Mouse (Mus musculus) heart, adult 8-10 months (tissue): ENCODE results near the gene Rbbp4. TPM values are rescaled to one million over a fixed set of nuclear protein-coding genes. Genes with fewer than 3 reads are reported as not detected.
"Not testable (repeated sequence)": the region's sequence is repeated elsewhere in the genome, so short reads cannot be mapped to it uniquely, and the experiment has no call there.

Experiments
- DNase-seq: peaks from one replicate; pipeline ENCODE4 v3.0.0; 2022; ENCODE audit warnings: low spot score
- total RNA-seq, 4 experiments: library from RNA; stranded (reverse); gene quantifications; 2 replicates each; pipeline ENCODE4 v1.2.4; 2022

The Rbbp4 gene
- 10 to 100 TPM; 57.2 to 73.7 (median 65.6) TPM for total RNA-seq

- DNase-seq: peak; percentile 94
These were observed at the start of gene Rbbp4, which contains the start of gene Zbtb8os for GRCm38 (mm10) chr4:129335216-129336074. TSS of gene Rbbp4 (minus strand) at chr4:129335370. TSS of gene Zbtb8os (plus strand) at chr4:129335695.

- peak; percentile 43 for DNase-seq
These were observed 49.3 kb upstream of the Rbbp4 start for GRCm38 (mm10) chr4:129384440-129384839.

GRCm38 (mm10) chr4:129383586-129383985 is 48.4 kb upstream of the Rbbp4 start:
- no peak for DNase-seq

GRCm38 (mm10) chr4:129382488-129382887 is 47.3 kb upstream of the Rbbp4 start:
- DNase-seq: peak; percentile 68

- no peak for DNase-seq
These were observed 46.9 kb upstream of the Rbbp4 start for GRCm38 (mm10) chr4:129382029-129382428.

GRCm38 (mm10) chr4:129381148-129381547 is 46.0 kb upstream of the Rbbp4 start:
- DNase-seq: no peak

GRCm38 (mm10) chr4:129379805-129380204 is 44.6 kb upstream of the Rbbp4 start:
- no peak for DNase-seq

GRCm38 (mm10) chr4:129377601-129378390 is 42.6 kb upstream of the Rbbp4 start, which contains the start of gene Zbtb8a:
TSS of gene Zbtb8a (minus strand) at chr4:129378116.
- DNase-seq: peak; percentile 37

GRCm38 (mm10) chr4:129376961-129377545 is 41.9 kb upstream of the Rbbp4 start:
- DNase-seq: no peak

GRCm38 (mm10) chr4:129375821-129376220 is 40.7 kb upstream of the Rbbp4 start:
- no peak for DNase-seq

- DNase-seq: no peak
These were observed 39.8 kb upstream of the Rbbp4 start for GRCm38 (mm10) chr4:129375000-129375399.

GRCm38 (mm10) chr4:129374219-129374755 is 39.1 kb upstream of the Rbbp4 start:
- no peak for DNase-seq

GRCm38 (mm10) chr4:129373202-129373976 is 38.2 kb upstream of the Rbbp4 start:
- no peak for DNase-seq

- no peak for DNase-seq
These were observed 36.2 kb upstream of the Rbbp4 start for GRCm38 (mm10) chr4:129371391-129371790.

- DNase-seq: no peak
These were observed 30.1 kb upstream of the Rbbp4 start for GRCm38 (mm10) chr4:129365224-129365623.

- DNase-seq: no peak
These were observed 29.2 kb upstream of the Rbbp4 start for GRCm38 (mm10) chr4:129364379-129364778.

GRCm38 (mm10) chr4:129363463-129363862 is 28.3 kb upstream of the Rbbp4 start:
- no peak for DNase-seq

GRCm38 (mm10) chr4:129362771-129363170 is 27.6 kb upstream of the Rbbp4 start:
- DNase-seq: no peak

GRCm38 (mm10) chr4:129362238-129362637 is 27.1 kb upstream of the Rbbp4 start:
- DNase-seq: not testable (repeated sequence)

- no peak for DNase-seq
These were observed 22.5 kb upstream of the Rbbp4 start for GRCm38 (mm10) chr4:129357613-129358163.

- peak; percentile 25 for DNase-seq
These were observed 19.1 kb upstream of the Rbbp4 start for GRCm38 (mm10) chr4:129354236-129354635.
